Mouse (Mus musculus): ENCODE data around the gene Fstl3. TPM values are rescaled to one million over a fixed set of nuclear protein-coding genes. Genes with fewer than 3 reads are reported as not detected.
A peak's percentile ranks its signal among the peaks of the same experiment; 100 is the strongest.

Gene Fstl3
- polyA plus RNA-seq, 1 experiment from 2014 or later, result 2.8 TPM

GRCm38 (mm10) chr10:79779193-79779592, 2.1 kb downstream of the Fstl3 start:
- no peak overlapping the region for H3K27ac ChIP-seq (replicated peaks)
- H3K9me3 ChIP-seq, result peaks cover 6% of the 10 kb centered on the region; the same call in 1 of the 2 replicates
- no peak overlapping the region for H3K9ac ChIP-seq
- peaks cover 69% of the 10 kb centered on the region for H3K27me3 ChIP-seq
- WGBS, result 19% methylated on average over 2 of the region's 2 CpGs
- no peak overlapping the region for H3K4me3 ChIP-seq
- ATAC-seq (ENCODE audit: low read depth), result no peak
- H3K4me1 ChIP-seq (replicated peaks), result peaks cover 45% of the 10 kb centered on the region
- no peak overlapping the region for H3K4me2 ChIP-seq
- no peaks in the 10 kb centered on the region for H3K36me3 ChIP-seq

GRCm38 (mm10) chr10:79779784-79780663, 3.0 kb downstream of the Fstl3 start:
- 2% methylated on average over 55 of the region's 55 CpGs for WGBS
- Histone ChIP-seq H3K4me3 (peak overlapping the region; percentile 38), H3K4me1 (replicated peaks) (peaks cover 49% of the 10 kb centered on the region), H3K27me3 (peaks cover 78% of the 10 kb centered on the region), H3K4me2 (peak overlapping the region; percentile 60), H3K9ac (peak overlapping the region; percentile 50), H3K36me3 (no peaks in the 10 kb centered on the region), H3K9me3 (peaks cover 4% of the 10 kb centered on the region; the same call in 1 of the 2 replicates), H3K27ac (replicated peaks) (no peak overlapping the region)
- ATAC-seq (ENCODE audit: low read depth), result peak; percentile 91

- WGBS, result under 1% methylated on average over 13 of the region's 13 CpGs
- Histone ChIP-seq H3K27me3 (peaks cover 79% of the 10 kb centered on the region), H3K36me3 (no peaks in the 10 kb centered on the region), H3K9me3 (no peaks in the 10 kb centered on the region), H3K4me1 (replicated peaks) (peaks cover 49% of the 10 kb centered on the region), H3K9ac (peak overlapping the region; percentile 50), H3K4me3 (peak overlapping the region; percentile 38), H3K27ac (replicated peaks) (no peak overlapping the region), H3K4me2 (peak overlapping the region; percentile 60)
- no peak; the same call in 1 of the 2 replicates for ATAC-seq (ENCODE audit: low read depth)
Observed at GRCm38 (mm10) chr10:79780664-79781015, 3.6 kb downstream of the Fstl3 start.

GRCm38 (mm10) chr10:79781139-79781538, 4.1 kb downstream of the Fstl3 start:
- Histone ChIP-seq H3K27ac (replicated peaks) (no peak overlapping the region), H3K4me2 (peak overlapping the region; percentile 60), H3K9ac (peak overlapping the region; percentile 50; the same call in 1 of the 2 replicates), H3K36me3 (no peaks in the 10 kb centered on the region), H3K4me1 (replicated peaks) (peaks cover 49% of the 10 kb centered on the region), H3K9me3 (no peaks in the 10 kb centered on the region), H3K4me3 (peak overlapping the region; percentile 38), H3K27me3 (peaks cover 77% of the 10 kb centered on the region)
- 0 out of 2 replicates have a peak, but pooled peaks have one; percentile 1 for ATAC-seq (ENCODE audit: low read depth)
- 30% methylated on average over 21 of the region's 21 CpGs for WGBS

GRCm38 (mm10) chr10:79781956-79782355, 4.9 kb downstream of the Fstl3 start:
- Histone ChIP-seq H3K4me3 (no peak overlapping the region), H3K4me1 (replicated peaks) (peaks cover 46% of the 10 kb centered on the region), H3K9me3 (no peaks in the 10 kb centered on the region), H3K27ac (replicated peaks) (no peak overlapping the region), H3K9ac (no peak overlapping the region), H3K27me3 (peaks cover 69% of the 10 kb centered on the region), H3K36me3 (no peaks in the 10 kb centered on the region), H3K4me2 (no peak overlapping the region)
- 57% methylated on average over 5 of the region's 5 CpGs for WGBS
- ATAC-seq (ENCODE audit: low read depth), result no peak

- Histone ChIP-seq H3K4me1 (replicated peaks) (peaks cover 35% of the 10 kb centered on the region), H3K4me3 (no peak overlapping the region), H3K9me3 (no peaks in the 10 kb centered on the region), H3K27ac (replicated peaks) (no peak overlapping the region), H3K27me3 (peaks cover 62% of the 10 kb centered on the region), H3K36me3 (no peaks in the 10 kb centered on the region), H3K4me2 (no peak overlapping the region), H3K9ac (no peak overlapping the region)
- no peak for ATAC-seq (ENCODE audit: low read depth)
- WGBS, result 67% methylated on average over 7 of the region's 7 CpGs
Observed at GRCm38 (mm10) chr10:79783050-79783449, 6.0 kb downstream of the Fstl3 start.

GRCm38 (mm10) chr10:79783920-79784800, 7.1 kb downstream of the Fstl3 start:
- H3K4me1 ChIP-seq (replicated peaks), result peaks cover 25% of the 10 kb centered on the region
- no peaks in the 10 kb centered on the region for H3K36me3 ChIP-seq
- ATAC-seq (ENCODE audit: low read depth), result no peak
- H3K27ac ChIP-seq (replicated peaks), result no peak overlapping the region
- H3K9ac ChIP-seq, result no peak overlapping the region
- H3K9me3 ChIP-seq, result no peaks in the 10 kb centered on the region
- no peak overlapping the region for H3K4me2 ChIP-seq
- WGBS, result 32% methylated on average over 27 of the region's 27 CpGs
- H3K4me3 ChIP-seq, result no peak overlapping the region
- H3K27me3 ChIP-seq, result peaks cover 51% of the 10 kb centered on the region

GRCm38 (mm10) chr10:79788386-79789158, 11.5 kb downstream of the Fstl3 start:
- WGBS, result 42% methylated on average over 7 of the region's 7 CpGs
- Histone ChIP-seq H3K4me2 (no peak overlapping the region), H3K9me3 (no peaks in the 10 kb centered on the region), H3K4me1 (replicated peaks) (peaks cover 5% of the 10 kb centered on the region; the same call in 1 of the 2 replicates), H3K4me3 (no peak overlapping the region), H3K27me3 (peaks cover 18% of the 10 kb centered on the region), H3K36me3 (no peaks in the 10 kb centered on the region), H3K27ac (replicated peaks) (no peak overlapping the region), H3K9ac (no peak overlapping the region)
- ATAC-seq (ENCODE audit: low read depth), result no peak

- Histone ChIP-seq H3K4me2 (no peak overlapping the region), H3K4me1 (replicated peaks) (peaks cover 4% of the 10 kb centered on the region), H3K27ac (replicated peaks) (no peak overlapping the region), H3K9ac (no peak overlapping the region), H3K36me3 (no peaks in the 10 kb centered on the region), H3K4me3 (no peak overlapping the region), H3K9me3 (no peaks in the 10 kb centered on the region), H3K27me3 (peaks cover 10% of the 10 kb centered on the region; the same call in 1 of the 2 replicates)
- no peak for ATAC-seq (ENCODE audit: low read depth)
- WGBS, result 57% methylated on average over 2 of the region's 2 CpGs
Observed at GRCm38 (mm10) chr10:79789581-79789980, 12.5 kb downstream of the Fstl3 start.

- Histone ChIP-seq H3K9ac (no peak within 1 kb of the TSS), H3K36me3 (no peaks in the 10 kb centered on the region), H3K4me2 (no peak within 1 kb of the TSS), H3K27me3 (0 out of 2 replicates have a peak, but pooled peaks cover 4% of the 10 kb centered on the region), H3K27ac (replicated peaks) (no peak within 1 kb of the TSS), H3K4me1 (replicated peaks) (peaks cover 17% of the 10 kb centered on the region), H3K9me3 (no peaks in the 10 kb centered on the region), H3K4me3 (no peak within 1 kb of the TSS)
- 87% methylated on average over 4 of the region's 4 CpGs for WGBS
- no peak for ATAC-seq (ENCODE audit: low read depth)
Observed at GRCm38 (mm10) chr10:79790861-79791260, 13.8 kb downstream of the Fstl3 start, which contains the start of gene Prss57. TSS of gene Prss57 (minus strand) at chr10:79790961.

GRCm38 (mm10) chr10:79792339-79793040, 15.4 kb downstream of the Fstl3 start:
- no peak overlapping the region for H3K4me2 ChIP-seq
- H3K4me1 ChIP-seq (replicated peaks), result peaks cover 34% of the 10 kb centered on the region
- 79% methylated on average over 5 of the region's 5 CpGs for WGBS
- H3K27me3 ChIP-seq, result no peaks in the 10 kb centered on the region
- H3K36me3 ChIP-seq, result no peaks in the 10 kb centered on the region
- no peak overlapping the region; the same call in 1 of the 2 replicates for H3K9ac ChIP-seq
- no peak for ATAC-seq (ENCODE audit: low read depth)
- H3K9me3 ChIP-seq, result no peaks in the 10 kb centered on the region
- H3K4me3 ChIP-seq, result no peak overlapping the region
- no peak overlapping the region; the same call in 1 of the 2 replicates for H3K27ac ChIP-seq (replicated peaks)

All from neural tube, embryonic 13.5 days (tissue).